Mouse (Mus musculus) liver, postnatal 0 days (tissue): ENCODE results near the gene Tbx21.

Experiments used
- CTCF ChIP-seq: sonication (generic); IDR thresholded peaks from 2 replicates; pipeline ENCODE4 v1.5.1; 2016; ENCODE audit warnings: antibody characterized with exemption, low read depth
- EP300 ChIP-seq: IDR thresholded peaks from 2 replicates; pipeline ENCODE4 v1.6.1; 2016; ENCODE audit warnings: antibody characterized with exemption, low read depth, mild to moderate bottlenecking

GRCm38 (mm10) chr11:97138554-97139226, 23.6 kb upstream of the Tbx21 start:
- TF ChIP-seq CTCF (no peak), EP300 (no peak)
